Mouse (Mus musculus): ENCODE measurements at regions not wholly inside any gene's neighbourhood (a gene's known extent, or its start where the extent isn't known, plus 50 kb on each side); places are given as distances from the start of the nearest gene placed in this dataset.

DNA sequence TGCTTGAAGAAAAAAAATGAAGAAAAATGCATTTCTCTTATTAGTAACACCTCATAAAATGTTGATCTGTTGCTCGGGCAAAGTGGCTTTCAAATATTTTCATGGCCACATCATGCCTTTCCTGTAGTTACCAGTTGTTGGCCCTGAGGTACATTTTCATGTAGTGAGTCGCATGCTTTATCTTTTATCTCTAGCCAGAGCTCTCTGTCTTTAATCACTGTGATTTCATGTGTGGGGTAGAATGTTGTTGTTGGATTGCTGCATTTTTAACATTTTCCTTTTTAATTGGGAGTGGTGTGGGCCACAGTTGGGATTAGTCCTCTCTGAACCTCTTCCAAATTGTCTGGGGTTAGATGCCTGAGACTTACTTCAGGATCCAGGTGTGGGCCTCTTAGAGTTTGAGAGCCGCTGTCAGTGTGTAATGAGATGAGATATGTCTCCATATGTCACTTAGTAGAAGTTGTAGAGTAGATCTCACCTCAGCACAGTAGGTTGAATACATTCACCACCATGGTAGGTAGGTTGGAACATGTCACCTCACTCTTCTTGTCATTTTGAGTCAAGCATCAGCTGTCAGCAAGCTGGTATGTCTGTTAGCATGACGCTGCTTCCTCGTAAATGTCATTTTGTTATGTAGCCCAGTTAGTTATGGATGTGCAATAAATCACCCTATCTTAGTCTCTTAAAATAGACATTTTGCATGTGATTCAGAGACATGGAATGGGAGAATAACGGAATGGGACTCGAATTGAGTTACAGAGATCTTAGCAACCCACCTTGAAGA lies 1099.7 kb upstream of the 4930412O13Rik start:
- H3K36me3 ChIP-seq (ENCODE audit: control insufficient read depth, insufficient read depth, low read length) = no peaks in the 10 kb centered on the region

DNA sequence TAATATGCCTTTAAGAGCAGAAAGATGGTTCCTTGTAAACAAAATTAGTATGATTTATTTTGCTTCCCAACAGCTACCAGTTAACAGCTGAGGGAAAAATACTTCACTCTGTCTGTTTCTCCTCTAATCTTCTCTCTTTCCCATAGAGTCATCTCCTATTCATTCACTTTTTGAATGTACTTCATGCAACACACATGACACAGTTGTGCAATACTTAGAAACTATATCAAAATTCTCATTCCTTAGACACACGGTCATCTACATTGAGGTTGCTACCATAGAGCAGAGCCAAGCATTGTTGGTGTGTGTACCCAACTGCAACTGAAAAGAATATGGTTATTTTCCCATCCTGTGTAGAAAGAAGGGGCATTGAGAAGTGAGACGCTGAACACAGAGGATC lies 1098.8 kb upstream of the 4930412O13Rik start:
- Histone ChIP-seq H3K4me1 (ENCODE audit: control insufficient read depth, insufficient read depth, low read length) (no peaks in the 10 kb centered on the region), H3K4me3 (ENCODE audit: insufficient read depth, low read depth, low read length) (no peak overlapping the region), H3K36me3 (ENCODE audit: control insufficient read depth, insufficient read depth, low read length) (no peaks in the 10 kb centered on the region), H3K27me3 (replicated peaks; ENCODE audit: control insufficient read depth, insufficient read depth, low read length) (no peaks in the 10 kb centered on the region), H3K27ac (ENCODE audit: insufficient read depth, low read depth, low read length) (no peak overlapping the region)
- WGBS = 90% methylated on average over 2 of the region's 2 CpGs
- no peak for DNase-seq
- TF ChIP-seq CTCF (conservative IDR thresholded peaks at IDR 0.05; ENCODE audit: insufficient read depth, insufficient read length, low read depth, low read length) = no peak
- no peak for TF ChIP-seq POLR2A (IDR thresholded peaks at IDR 0.05; ENCODE audit: low read depth, low read length)

More for the DNA sequence above, 1099.7 kb upstream of the 4930412O13Rik start:
- Histone ChIP-seq H3K27me3 (replicated peaks; ENCODE audit: control insufficient read depth, insufficient read depth, low read length) (no peaks in the 10 kb centered on the region), H3K4me3 (ENCODE audit: insufficient read depth, low read depth, low read length) (no peak overlapping the region), H3K4me1 (ENCODE audit: control insufficient read depth, insufficient read depth, low read length) (no peaks in the 10 kb centered on the region), H3K27ac (ENCODE audit: insufficient read depth, low read depth, low read length) (no peak overlapping the region)
- WGBS = 66% methylated on average over 7 of the region's 7 CpGs
- no peak for TF ChIP-seq CTCF (conservative IDR thresholded peaks at IDR 0.05; ENCODE audit: insufficient read depth, insufficient read length, low read depth, low read length)
- TF ChIP-seq POLR2A (IDR thresholded peaks at IDR 0.05; ENCODE audit: low read depth, low read length) = no peak
- DNase-seq = no peak

DNA sequence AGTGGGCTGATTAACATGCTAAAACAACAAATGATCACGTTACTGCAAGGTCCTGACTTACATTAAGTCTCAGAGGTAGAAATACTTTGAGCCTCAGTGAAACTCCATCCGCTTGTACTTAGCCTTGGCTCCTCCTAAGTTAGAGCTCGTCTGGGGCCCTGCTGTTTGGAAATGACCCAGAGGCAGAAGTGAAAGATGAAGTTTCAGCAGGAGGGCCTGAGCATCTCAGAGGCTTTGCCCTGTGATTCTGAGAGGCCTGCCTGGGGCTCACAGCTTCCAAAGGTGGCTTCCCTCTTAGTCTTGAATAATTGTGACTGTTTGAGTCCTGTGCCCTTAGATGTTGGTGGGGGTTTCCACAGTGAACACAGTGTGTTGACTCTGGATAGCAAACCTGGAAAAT lies 1079.0 kb upstream of the 4930412O13Rik start:
- WGBS = 32% methylated on average over 3 of the region's 3 CpGs
- Histone ChIP-seq H3K36me3 (ENCODE audit: control insufficient read depth, insufficient read depth, low read length) (no peaks in the 10 kb centered on the region), H3K4me3 (ENCODE audit: insufficient read depth, low read depth, low read length) (no peak overlapping the region), H3K27me3 (replicated peaks; ENCODE audit: control insufficient read depth, insufficient read depth, low read length) (no peaks in the 10 kb centered on the region), H3K27ac (ENCODE audit: insufficient read depth, low read depth, low read length) (no peak overlapping the region), H3K4me1 (ENCODE audit: control insufficient read depth, insufficient read depth, low read length) (no peaks in the 10 kb centered on the region)
- TF ChIP-seq CTCF (conservative IDR thresholded peaks at IDR 0.05; ENCODE audit: insufficient read depth, insufficient read length, low read depth, low read length) = no peak
- TF ChIP-seq POLR2A (IDR thresholded peaks at IDR 0.05; ENCODE audit: low read depth, low read length) = no peak
- no peak for DNase-seq

DNA sequence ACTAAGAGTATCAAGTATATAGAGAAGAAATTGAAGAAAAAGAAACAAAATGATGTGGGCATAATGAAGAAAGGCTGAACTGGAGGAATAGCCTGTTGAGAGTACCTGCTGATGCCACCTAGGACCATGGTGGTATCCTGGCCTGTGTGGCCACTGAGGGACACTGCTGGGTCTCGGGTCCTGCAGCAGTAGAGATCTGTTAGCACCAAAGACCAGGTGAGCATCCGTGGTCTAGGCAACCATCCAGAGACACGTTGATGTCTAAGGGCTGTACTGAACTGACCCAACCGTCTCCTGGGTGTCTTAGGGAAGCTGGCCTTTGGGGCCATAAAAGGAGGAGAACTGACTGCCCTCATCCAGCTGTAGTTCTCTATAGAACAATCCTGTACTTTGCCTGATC lies 1071.4 kb upstream of the 4930412O13Rik start:
- TF ChIP-seq POLR2A (IDR thresholded peaks at IDR 0.05; ENCODE audit: low read depth, low read length) (no peak), CTCF (conservative IDR thresholded peaks at IDR 0.05; ENCODE audit: insufficient read depth, insufficient read length, low read depth, low read length) (no peak)
- no peaks in the 10 kb centered on the region for H3K4me1 ChIP-seq (ENCODE audit: control insufficient read depth, insufficient read depth, low read length)
- DNase-seq = no peak
- H3K4me3 ChIP-seq (ENCODE audit: insufficient read depth, low read depth, low read length) = no peak overlapping the region
- H3K36me3 ChIP-seq (ENCODE audit: control insufficient read depth, insufficient read depth, low read length) = no peaks in the 10 kb centered on the region
- 88% methylated on average over 4 of the region's 4 CpGs for WGBS
- no peak overlapping the region for H3K27ac ChIP-seq (ENCODE audit: insufficient read depth, low read depth, low read length)
- H3K27me3 ChIP-seq (replicated peaks; ENCODE audit: control insufficient read depth, insufficient read depth, low read length) = no peaks in the 10 kb centered on the region

DNA sequence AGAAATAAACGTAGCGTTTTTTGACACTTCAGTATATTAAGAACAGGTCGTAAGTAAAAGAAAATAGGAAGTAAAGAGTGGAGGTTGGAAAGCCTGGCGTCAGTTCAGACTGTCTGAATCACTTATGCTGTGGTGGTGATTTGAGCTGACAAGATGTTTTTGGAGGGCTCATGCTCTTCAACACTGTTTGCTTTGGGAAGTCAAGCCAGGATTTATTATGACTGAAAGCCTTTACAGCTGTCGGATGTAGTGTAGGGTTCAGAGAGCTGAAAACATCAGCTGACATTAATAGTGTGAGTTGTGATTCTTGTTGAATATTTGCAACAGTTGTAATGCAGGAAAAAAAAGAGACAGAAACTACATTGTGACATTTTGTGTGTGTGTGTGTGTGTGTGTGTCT lies 1062.9 kb upstream of the 4930412O13Rik start:
- H3K27me3 ChIP-seq (replicated peaks; ENCODE audit: control insufficient read depth, insufficient read depth, low read length) = no peaks in the 10 kb centered on the region
- no peak for DNase-seq

DNA sequence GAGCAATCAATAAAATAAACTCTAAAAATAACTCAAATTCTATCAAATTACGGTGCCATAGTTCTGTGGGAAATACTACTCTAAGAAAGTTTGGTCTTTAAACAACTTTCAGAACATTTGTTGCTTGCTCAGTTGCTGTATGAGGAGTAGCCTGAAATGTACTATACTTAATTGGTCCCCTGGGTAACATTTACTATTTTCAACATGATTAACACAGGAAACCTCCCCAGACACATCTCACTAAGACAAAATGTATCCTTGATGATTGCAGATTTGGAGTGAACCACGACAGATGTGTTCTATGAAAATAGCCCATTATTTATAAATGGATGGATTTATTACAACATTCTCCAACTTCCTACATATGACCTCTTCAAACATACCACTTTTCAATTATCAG lies 1055.6 kb upstream of the 4930412O13Rik start:
- H3K27me3 ChIP-seq (replicated peaks; ENCODE audit: control insufficient read depth, insufficient read depth, low read length) = no peaks in the 10 kb centered on the region
- no peak for DNase-seq
- WGBS = 54% methylated on average over 2 of the region's 2 CpGs
- no peaks in the 10 kb centered on the region for H3K4me1 ChIP-seq (ENCODE audit: control insufficient read depth, insufficient read depth, low read length)
- H3K4me3 ChIP-seq (ENCODE audit: insufficient read depth, low read depth, low read length) = no peak overlapping the region
- no peaks in the 10 kb centered on the region for H3K36me3 ChIP-seq (ENCODE audit: control insufficient read depth, insufficient read depth, low read length)
- TF ChIP-seq CTCF (conservative IDR thresholded peaks at IDR 0.05; ENCODE audit: insufficient read depth, insufficient read length, low read depth, low read length) (no peak), POLR2A (IDR thresholded peaks at IDR 0.05; ENCODE audit: low read depth, low read length) (no peak)
- no peak overlapping the region for H3K27ac ChIP-seq (ENCODE audit: insufficient read depth, low read depth, low read length)

More for the DNA sequence above, 1062.9 kb upstream of the 4930412O13Rik start:
- no peak overlapping the region for H3K27ac ChIP-seq (ENCODE audit: insufficient read depth, low read depth, low read length)
- WGBS = 26% methylated on average over 5 of the region's 5 CpGs
- H3K36me3 ChIP-seq (ENCODE audit: control insufficient read depth, insufficient read depth, low read length) = no peaks in the 10 kb centered on the region
- H3K4me1 ChIP-seq (ENCODE audit: control insufficient read depth, insufficient read depth, low read length) = no peaks in the 10 kb centered on the region
- H3K4me3 ChIP-seq (ENCODE audit: insufficient read depth, low read depth, low read length) = no peak overlapping the region
- no peak for TF ChIP-seq POLR2A (IDR thresholded peaks at IDR 0.05; ENCODE audit: low read depth, low read length)
- no peak for TF ChIP-seq CTCF (conservative IDR thresholded peaks at IDR 0.05; ENCODE audit: insufficient read depth, insufficient read length, low read depth, low read length)
